Mouse (Mus musculus) CH12.LX (cell line): ENCODE data around the gene Amz2.

Experiments
- CTCF ChIP-seq, 2 experiments: IDR thresholded peaks in 1 of 2; conservative IDR thresholded peaks in 1 of 2; 2 replicates each; pipeline ENCODE4 v1.5.1; 2011 to 2012; ENCODE audit warnings: low read depth in 2 of 2, low read length in 2 of 2, improper control_type of control experiment in 1 of 2, inconsistent platforms in 1 of 2, mild to moderate bottlenecking in 1 of 2, moderate library complexity in 1 of 2
- E2F4 ChIP-seq: IDR thresholded peaks from 2 replicates; pipeline ENCODE4 v1.6.1; 2011; ENCODE audit warnings: low read depth, low read length, improper control_type of control experiment; ENCODE audit not compliant: insufficient replicate concordance
- EP300 ChIP-seq: IDR thresholded peaks from 2 replicates; pipeline ENCODE4 v1.6.1; 2011; ENCODE audit warnings: low read length, improper control_type of control experiment
- IRF4 ChIP-seq: IDR thresholded peaks from 2 replicates; pipeline ENCODE4 v1.6.1; 2014; ENCODE audit warnings: low read depth, mild to moderate bottlenecking, inconsistent platforms, low read length, improper control_type of control experiment
- JUND ChIP-seq: conservative IDR thresholded peaks from 2 replicates; pipeline ENCODE4 v1.6.1; 2011; ENCODE audit warnings: low read depth, low read length, improper control_type of control experiment
- MAX ChIP-seq: IDR thresholded peaks from 2 replicates; pipeline ENCODE4 v1.6.1; 2011; ENCODE audit warnings: low read length, improper control_type of control experiment
- MAZ ChIP-seq: IDR thresholded peaks from 2 replicates; pipeline ENCODE4 v1.6.1; 2012; ENCODE audit warnings: low read depth, mild to moderate bottlenecking, inconsistent platforms, low read length, improper control_type of control experiment, moderate library complexity
- POLR2A ChIP-seq: IDR thresholded peaks from 2 replicates; pipeline ENCODE4 v1.6.1; 2011; ENCODE audit warnings: low read depth, mild to moderate bottlenecking, improper control_type of control experiment, low read length
- RAD21 ChIP-seq: IDR thresholded peaks from 2 replicates; pipeline ENCODE4 v1.6.1; 2011; ENCODE audit warnings: low read depth, mild to moderate bottlenecking, low read length, improper control_type of control experiment, moderate library complexity
- RCOR1 ChIP-seq: conservative IDR thresholded peaks from 2 replicates; pipeline ENCODE4 v1.6.1; 2012; ENCODE audit warnings: low read depth, mild to moderate bottlenecking, inconsistent platforms, low read length, improper control_type of control experiment
- SIN3A ChIP-seq: IDR thresholded peaks from 2 replicates; pipeline ENCODE4 v1.6.1; 2012; ENCODE audit warnings: low read length, improper control_type of control experiment, inconsistent platforms
- SMC3 ChIP-seq: IDR thresholded peaks from 2 replicates; pipeline ENCODE4 v1.6.1; 2011; ENCODE audit warnings: low read depth, low read length, improper control_type of control experiment
- USF2 ChIP-seq: conservative IDR thresholded peaks from 2 replicates; pipeline ENCODE4 v1.6.1; 2011; ENCODE audit warnings: low read depth, low read length, improper control_type of control experiment

- TF ChIP-seq SMC3 (peak; percentile 66), EP300 (peak; percentile 63), RAD21 (peak; percentile 60), POLR2A (peak; percentile 71), CTCF (conservative IDR thresholded peaks at IDR 0.05 in 1 of 2, IDR thresholded peaks at IDR 0.05 in 1 of 2; ENCODE audit: low read depth in 2 of 2, low read length in 2 of 2) (peak in 1 of 2 experiments; percentile 72; a peak in 2 of 4 replicates), USF2 (0 out of 2 replicates have a peak, but pooled peaks have one; percentile 12), RCOR1 (peak; percentile 82; the same call in 1 of the 2 replicates), E2F4 (no peak), SIN3A (peak; percentile 77), MAZ (peak; percentile 88), MAX (peak; percentile 89), JUND (no peak), IRF4 (peak; percentile 61)
Observed at GRCm38 (mm10) chr11:109419961-109420566, 5.7 kb upstream of the Amz2 start.
